Mouse (Mus musculus) T-cell, adult 2 months (primary cell): ENCODE measurements around the gene Nyx.

Source experiments
- DNase-seq: peaks from one replicate; pipeline ENCODE4 v3.0.0; 2022; ENCODE audit warnings: low spot score

Gene Nyx

GRCm38 (mm10) chrX:13492922-13493321 is 27.0 kb downstream of the Nyx start:
- DNase-seq, result no peak

- no peak for DNase-seq
Measured at GRCm38 (mm10) chrX:13494892-13495703, 29.2 kb downstream of the Nyx start.

- no peak for DNase-seq
Measured at GRCm38 (mm10) chrX:13500284-13500683, 34.4 kb downstream of the Nyx start.

- no peak for DNase-seq
Measured at GRCm38 (mm10) chrX:13502862-13503375, 37.0 kb downstream of the Nyx start.

GRCm38 (mm10) chrX:13504389-13504788 is 38.5 kb downstream of the Nyx start:
- no peak for DNase-seq

GRCm38 (mm10) chrX:13506376-13506775 is 40.5 kb downstream of the Nyx start:
- DNase-seq, result no peak

- no peak for DNase-seq
Measured at GRCm38 (mm10) chrX:13513127-13513526, 47.2 kb downstream of the Nyx start.

- DNase-seq, result no peak
Measured at GRCm38 (mm10) chrX:13513864-13514263, 48.0 kb downstream of the Nyx start.

GRCm38 (mm10) chrX:13516451-13516850 is 50.5 kb downstream of the Nyx start:
- peak; percentile 46 for DNase-seq

GRCm38 (mm10) chrX:13518019-13518418 is 52.1 kb downstream of the Nyx start:
- DNase-seq, result no peak

- no peak for DNase-seq
Measured at GRCm38 (mm10) chrX:13518781-13519407, 53.0 kb downstream of the Nyx start.

GRCm38 (mm10) chrX:13519408-13519783 is 53.5 kb downstream of the Nyx start:
- DNase-seq, result no peak

- no peak for DNase-seq
Measured at GRCm38 (mm10) chrX:13520566-13520965, 54.7 kb downstream of the Nyx start.

GRCm38 (mm10) chrX:13521288-13521687 is 55.4 kb downstream of the Nyx start:
- no peak for DNase-seq
